Mouse (Mus musculus) ES-E14 (cell line): ENCODE results near the gene 2310039H08Rik.

Experiments used
- CHD2 ChIP-seq: IDR thresholded peaks from 2 replicates; pipeline ENCODE4 v1.6.1; 2014; ENCODE audit warnings: mild to moderate bottlenecking, low read depth, low read length, inconsistent platforms
- HCFC1 ChIP-seq: IDR thresholded peaks from 2 replicates; pipeline ENCODE4 v1.6.1; 2012; ENCODE audit warnings: low read length, inconsistent platforms, borderline replicate concordance; ENCODE audit not compliant: insufficient read depth
- MAFK ChIP-seq: IDR thresholded peaks from 2 replicates; pipeline ENCODE4 v1.6.1; 2014; ENCODE audit warnings: mild to moderate bottlenecking, low read depth, low read length, inconsistent platforms; ENCODE audit not compliant: insufficient read depth
- ZC3H11A ChIP-seq: IDR thresholded peaks from 2 replicates; pipeline ENCODE4 v1.6.1; 2012; ENCODE audit warnings: low read depth, mild to moderate bottlenecking, inconsistent platforms, low read length, borderline replicate concordance
- ZNF384 ChIP-seq: IDR thresholded peaks from 2 replicates; pipeline ENCODE4 v1.6.1; 2012; ENCODE audit warnings: low read depth, low read length, inconsistent platforms

- TF ChIP-seq MAFK (no peak), HCFC1 (no peak), ZNF384 (no peak), ZC3H11A (no peak), CHD2 (no peak)
These were observed 819 bp upstream of the 2310039H08Rik start for GRCm38 (mm10) chr17:46771616-46772015.
